Mouse (Mus musculus): ENCODE data around the gene Ccdc181. TPM values are rescaled to one million over a fixed set of nuclear protein-coding genes. Genes with fewer than 3 reads are reported as not detected.

The Ccdc181 gene
- polyA plus RNA-seq, 1 experiment from 2014 or later, result 26.9 TPM

DNA sequence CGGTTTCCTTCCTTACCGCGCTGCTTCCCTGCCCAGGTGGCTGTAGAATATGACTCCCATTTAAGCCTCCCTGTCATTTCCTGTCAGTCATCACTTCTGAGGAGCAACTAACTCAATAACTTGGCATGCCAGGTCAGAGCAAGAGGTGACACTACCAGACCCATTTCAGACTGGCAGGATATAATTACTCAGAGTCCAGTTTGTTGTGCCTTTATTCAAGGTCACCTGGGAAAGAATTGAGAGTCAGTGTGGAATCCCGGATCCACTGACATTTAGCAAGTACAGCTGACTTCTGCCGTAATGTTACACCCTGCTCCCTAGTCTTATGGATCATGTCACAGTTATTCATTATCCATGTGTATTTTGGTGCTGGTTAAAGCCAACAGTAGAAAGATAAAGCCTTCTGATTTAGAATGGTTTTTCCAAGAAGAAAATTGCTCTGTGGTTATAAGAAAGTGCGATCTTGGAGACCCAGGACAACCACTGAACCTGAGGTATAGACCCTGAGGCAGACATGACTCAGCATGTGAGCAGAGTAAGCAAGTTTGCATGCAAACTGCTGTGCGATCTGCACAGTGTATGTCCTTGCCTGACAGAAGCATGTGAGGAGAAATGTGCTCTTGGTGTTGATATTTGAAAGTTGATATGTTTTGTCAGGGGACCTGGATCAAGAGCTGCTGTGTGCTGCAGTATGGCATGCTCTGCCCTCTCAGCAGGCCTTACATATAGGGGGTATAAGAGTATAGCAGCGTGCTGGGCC is 24.8 kb upstream of the Ccdc181 start:
- 66% methylated on average over 8 of the region's 8 CpGs for WGBS
- ATAC-seq (ENCODE audit: low FRiP score, low read depth), result no peak
- no peak overlapping the region for H3K27ac ChIP-seq (replicated peaks)
- peaks cover 27% of the 10 kb centered on the region for H3K4me1 ChIP-seq (replicated peaks)
- H3K4me2 ChIP-seq, result peak overlapping the region; percentile 70
- no peaks in the 10 kb centered on the region for H3K27me3 ChIP-seq
- H3K4me3 ChIP-seq, result peak overlapping the region; percentile 82
- H3K9me3 ChIP-seq, result no peaks in the 10 kb centered on the region
- H3K36me3 ChIP-seq, result no peaks in the 10 kb centered on the region
- H3K9ac ChIP-seq, result no peak overlapping the region

DNA sequence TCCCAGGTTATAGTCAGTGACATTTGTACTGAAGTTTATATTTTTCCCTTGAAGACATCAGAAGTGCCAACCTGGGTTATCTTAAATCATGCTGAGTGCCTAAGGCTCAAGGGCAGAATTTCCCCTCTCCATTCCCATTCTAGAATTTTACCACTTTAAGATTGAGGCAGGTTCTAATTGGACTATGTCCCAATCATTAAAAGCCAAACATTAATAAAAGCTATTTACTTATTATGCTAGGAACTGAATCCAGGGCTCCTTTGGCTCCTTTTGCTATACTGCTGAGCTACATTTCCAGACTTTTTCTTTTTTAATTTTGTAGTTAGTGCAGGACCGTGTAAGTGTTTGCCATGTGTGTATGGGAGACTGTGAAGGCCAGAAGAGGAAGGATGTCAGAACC is 23.9 kb upstream of the Ccdc181 start:
- WGBS, result 87% methylated on average over 1 of the region's 1 CpGs
- ATAC-seq (ENCODE audit: low FRiP score, low read depth), result no peak
- no peaks in the 10 kb centered on the region for H3K9me3 ChIP-seq
- H3K27me3 ChIP-seq, result no peaks in the 10 kb centered on the region
- no peak overlapping the region for H3K27ac ChIP-seq (replicated peaks)
- no peak overlapping the region for H3K4me2 ChIP-seq
- no peak overlapping the region for H3K9ac ChIP-seq
- H3K4me1 ChIP-seq (replicated peaks), result peaks cover 27% of the 10 kb centered on the region
- H3K36me3 ChIP-seq, result no peaks in the 10 kb centered on the region
- no peak overlapping the region for H3K4me3 ChIP-seq

GRCm38 (mm10) chr1:164252551-164252950 is 22.8 kb upstream of the Ccdc181 start:
- no peak overlapping the region for H3K4me3 ChIP-seq
- WGBS, result 83% methylated on average over 5 of the region's 5 CpGs

DNA sequence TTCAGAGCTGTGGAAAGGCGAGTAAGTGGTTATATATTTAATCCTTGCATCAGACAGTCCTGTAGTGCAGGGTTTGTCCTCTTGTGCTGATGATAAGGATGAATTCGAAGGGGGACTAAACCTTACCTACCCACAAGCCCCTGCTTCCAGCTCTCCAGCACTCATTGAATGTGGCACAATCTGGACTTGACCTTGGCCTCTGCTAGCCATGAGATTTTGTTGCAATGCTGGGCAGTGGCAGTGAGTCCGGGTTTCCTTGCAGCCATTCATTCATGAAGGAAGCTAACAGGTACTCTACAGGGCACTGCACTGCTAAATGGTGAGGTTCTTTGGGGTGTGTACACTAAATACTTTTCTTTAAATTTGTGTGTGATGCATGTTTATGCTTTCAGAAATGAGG is 20.5 kb upstream of the Ccdc181 start:
- WGBS, result 84% methylated on average over 3 of the region's 3 CpGs
- Histone ChIP-seq H3K9ac (no peak overlapping the region), H3K4me2 (no peak overlapping the region)

More at GRCm38 (mm10) chr1:164252551-164252950, 22.8 kb upstream of the Ccdc181 start:
- peaks cover 7% of the 10 kb centered on the region; the same call in 1 of the 2 replicates for H3K36me3 ChIP-seq
- no peaks in the 10 kb centered on the region for H3K27me3 ChIP-seq
- no peak overlapping the region for H3K4me2 ChIP-seq
- peaks cover 25% of the 10 kb centered on the region for H3K4me1 ChIP-seq (replicated peaks)
- H3K27ac ChIP-seq (replicated peaks), result no peak overlapping the region
- ATAC-seq (ENCODE audit: low FRiP score, low read depth), result no peak
- H3K9me3 ChIP-seq, result no peaks in the 10 kb centered on the region
- H3K9ac ChIP-seq, result no peak overlapping the region

GRCm38 (mm10) chr1:164260171-164261028 is 15.0 kb upstream of the Ccdc181 start:
- 89% methylated on average over 16 of the region's 16 CpGs for WGBS
- Histone ChIP-seq H3K27me3 (no peaks in the 10 kb centered on the region), H3K9ac (no peak overlapping the region), H3K36me3 (peaks cover 32% of the 10 kb centered on the region), H3K9me3 (no peaks in the 10 kb centered on the region), H3K4me3 (no peak overlapping the region), H3K4me1 (replicated peaks) (no peaks in the 10 kb centered on the region), H3K4me2 (no peak overlapping the region), H3K27ac (replicated peaks) (no peak overlapping the region)
- no peak for ATAC-seq (ENCODE audit: low FRiP score, low read depth)

More for the DNA sequence above, 20.5 kb upstream of the Ccdc181 start:
- Histone ChIP-seq H3K27ac (replicated peaks) (no peak overlapping the region), H3K27me3 (no peaks in the 10 kb centered on the region), H3K9me3 (no peaks in the 10 kb centered on the region), H3K4me1 (replicated peaks) (peaks cover 15% of the 10 kb centered on the region), H3K36me3 (peaks cover 7% of the 10 kb centered on the region; the same call in 1 of the 2 replicates), H3K4me3 (no peak overlapping the region)
- ATAC-seq (ENCODE audit: low FRiP score, low read depth), result no peak

DNA sequence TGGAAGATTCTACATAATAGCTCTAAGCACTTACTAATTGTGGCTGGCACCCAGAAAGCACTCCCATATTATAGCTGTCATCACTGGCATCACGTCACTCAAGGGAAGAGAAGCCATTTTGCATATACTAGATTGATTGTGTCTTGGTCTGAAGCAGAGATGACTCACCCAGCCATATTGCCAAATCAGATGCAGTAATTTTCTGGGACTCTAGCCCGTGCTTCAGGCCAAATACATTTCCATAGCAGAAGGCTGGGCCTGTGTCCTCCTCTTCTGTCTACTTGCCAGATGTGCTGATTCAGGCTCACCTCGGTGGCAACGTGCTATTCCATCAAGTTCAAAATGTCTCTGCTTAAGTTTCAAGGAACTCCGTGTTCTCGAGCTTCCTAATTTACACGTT is 13.8 kb upstream of the Ccdc181 start:
- Histone ChIP-seq H3K36me3 (peaks cover 32% of the 10 kb centered on the region), H3K27ac (replicated peaks) (no peak overlapping the region), H3K4me2 (no peak overlapping the region), H3K4me3 (no peak overlapping the region), H3K4me1 (replicated peaks) (no peaks in the 10 kb centered on the region), H3K9ac (no peak overlapping the region), H3K27me3 (no peaks in the 10 kb centered on the region), H3K9me3 (no peaks in the 10 kb centered on the region)
- ATAC-seq (ENCODE audit: low FRiP score, low read depth), result no peak
- 89% methylated on average over 7 of the region's 7 CpGs for WGBS

DNA sequence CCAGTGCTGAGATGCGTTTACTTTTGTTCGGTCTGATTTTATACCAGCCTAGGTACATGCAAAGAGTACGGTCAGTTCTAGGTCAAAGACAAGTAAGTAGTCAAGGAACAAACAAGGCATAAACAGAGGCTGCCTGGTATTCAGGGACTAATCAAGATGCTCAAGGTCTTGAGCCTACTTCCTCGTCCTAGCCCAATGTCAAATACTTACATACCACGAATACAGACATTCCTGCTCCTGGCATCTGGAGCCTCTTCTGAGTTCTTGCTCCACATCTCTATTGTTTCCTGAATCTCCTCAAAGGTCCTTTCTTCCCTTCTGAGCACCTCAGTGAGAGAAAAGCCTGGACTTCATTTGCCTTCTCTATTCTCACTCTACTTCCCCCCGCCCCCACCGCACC is 4.4 kb upstream of the Ccdc181 start:
- Histone ChIP-seq H3K9ac (no peak overlapping the region), H3K4me1 (replicated peaks) (no peaks in the 10 kb centered on the region), H3K27me3 (no peaks in the 10 kb centered on the region), H3K27ac (replicated peaks) (no peak overlapping the region), H3K9me3 (no peaks in the 10 kb centered on the region), H3K4me2 (no peak overlapping the region), H3K36me3 (no peaks in the 10 kb centered on the region), H3K4me3 (no peak overlapping the region)
- WGBS, result 91% methylated on average over 7 of the region's 7 CpGs
- no peak for ATAC-seq (ENCODE audit: low FRiP score, low read depth)

DNA sequence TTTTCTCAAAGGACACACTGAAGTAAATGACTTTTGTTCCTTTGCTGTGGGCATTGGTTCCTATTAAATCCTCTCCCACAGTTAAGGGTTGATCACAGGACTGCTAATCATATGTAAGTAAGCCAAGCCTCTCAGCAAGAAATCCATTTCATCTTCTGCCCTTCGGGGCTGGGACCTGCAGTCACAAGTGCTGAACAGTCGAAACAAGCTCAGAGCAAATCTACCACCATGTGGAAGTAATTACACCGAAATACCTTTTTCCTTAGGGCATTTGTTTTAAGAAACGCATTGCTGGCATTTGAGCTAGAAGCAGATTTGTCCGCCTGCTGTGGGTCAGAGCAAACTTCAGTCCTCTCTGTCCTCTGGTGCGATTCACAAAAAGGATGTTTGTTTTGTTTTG is 1.7 kb upstream of the Ccdc181 start:
- no peak for ATAC-seq (ENCODE audit: low FRiP score, low read depth)
- H3K27me3 ChIP-seq, result no peaks in the 10 kb centered on the region
- H3K4me3 ChIP-seq, result no peak overlapping the region
- H3K9me3 ChIP-seq, result no peaks in the 10 kb centered on the region
- no peak overlapping the region for H3K9ac ChIP-seq
- no peak overlapping the region for H3K4me2 ChIP-seq
- no peak overlapping the region for H3K27ac ChIP-seq (replicated peaks)
- 79% methylated on average over 6 of the region's 6 CpGs for WGBS
- no peaks in the 10 kb centered on the region for H3K4me1 ChIP-seq (replicated peaks)
- no peaks in the 10 kb centered on the region for H3K36me3 ChIP-seq

DNA sequence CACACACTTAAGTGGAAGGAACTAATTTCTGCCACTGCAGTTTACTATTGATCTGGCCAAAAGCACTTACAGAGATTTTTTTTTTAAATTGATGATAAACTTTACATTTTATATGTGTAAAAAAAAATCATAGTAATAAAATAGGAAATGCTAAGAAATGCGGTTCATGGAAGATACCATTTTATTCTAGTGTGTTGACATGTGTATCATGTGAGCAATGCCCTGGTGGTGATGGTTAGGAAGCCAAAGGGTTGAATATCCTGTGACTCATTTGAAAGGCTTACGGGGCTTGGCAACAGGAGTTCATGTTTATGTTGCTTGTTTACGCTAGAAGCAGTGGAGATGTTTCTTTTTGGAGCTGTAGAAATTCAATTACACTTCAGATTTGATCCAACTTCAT is 1.2 kb downstream of the Ccdc181 start:
- no peak overlapping the region for H3K9ac ChIP-seq
- no peak overlapping the region for H3K4me2 ChIP-seq
- 92% methylated on average over 3 of the region's 3 CpGs for WGBS
- H3K27ac ChIP-seq (replicated peaks), result no peak overlapping the region
- no peak overlapping the region for H3K4me3 ChIP-seq
- 0 out of 2 replicates have a peak, but pooled peaks cover 9% of the 10 kb centered on the region for H3K36me3 ChIP-seq
- ATAC-seq (ENCODE audit: low FRiP score, low read depth), result no peak
- no peaks in the 10 kb centered on the region for H3K4me1 ChIP-seq (replicated peaks)
- H3K9me3 ChIP-seq, result no peaks in the 10 kb centered on the region
- H3K27me3 ChIP-seq, result no peaks in the 10 kb centered on the region

DNA sequence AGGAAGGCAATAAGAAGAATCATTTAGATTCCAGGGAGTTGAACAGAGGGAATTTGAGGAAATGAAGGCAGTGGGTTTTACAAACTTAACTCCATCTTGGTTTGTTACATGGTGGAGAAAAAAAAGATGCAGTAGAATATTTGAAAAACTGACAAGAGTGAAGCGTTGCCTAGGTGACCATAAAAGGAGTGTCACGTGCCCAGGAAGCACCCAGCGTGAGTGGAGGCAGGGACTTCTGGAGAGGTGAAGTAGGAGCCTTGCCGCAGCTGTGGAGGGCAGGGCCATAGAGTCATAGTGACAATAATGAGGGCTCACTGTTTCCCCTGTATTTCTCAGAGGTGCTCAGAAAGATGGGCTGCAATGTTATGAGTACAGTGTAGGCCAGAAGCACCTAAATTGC is 3.9 kb downstream of the Ccdc181 start:
- Histone ChIP-seq H3K4me2 (no peak overlapping the region), H3K9ac (no peak overlapping the region), H3K9me3 (no peaks in the 10 kb centered on the region), H3K36me3 (0 out of 2 replicates have a peak, but pooled peaks cover 9% of the 10 kb centered on the region), H3K4me1 (replicated peaks) (no peaks in the 10 kb centered on the region), H3K4me3 (no peak overlapping the region), H3K27me3 (no peaks in the 10 kb centered on the region), H3K27ac (replicated peaks) (no peak overlapping the region)
- ATAC-seq (ENCODE audit: low FRiP score, low read depth), result no peak
- 71% methylated on average over 4 of the region's 4 CpGs for WGBS

DNA sequence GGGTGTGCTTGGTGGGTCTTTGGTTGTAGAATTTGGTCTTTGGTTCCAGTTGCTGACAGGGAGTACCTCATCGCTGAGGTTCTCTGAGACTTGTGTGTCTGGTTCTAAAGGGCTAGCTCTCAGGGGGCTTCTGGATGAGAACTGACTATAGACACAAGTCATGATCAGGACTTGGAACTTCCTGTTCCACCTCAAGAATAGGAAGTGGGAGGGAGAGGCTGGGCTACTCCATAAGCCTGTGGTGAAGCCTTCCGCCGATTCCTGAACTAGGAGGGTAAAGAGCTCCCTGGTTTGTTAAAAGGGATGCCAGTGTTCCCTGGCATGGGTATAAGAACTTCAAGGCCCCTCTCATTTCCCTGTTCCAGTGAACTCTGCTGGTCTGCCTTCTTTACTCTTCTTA is 8.6 kb downstream of the Ccdc181 start:
- Histone ChIP-seq H3K9me3 (no peaks in the 10 kb centered on the region), H3K9ac (no peak overlapping the region), H3K4me2 (no peak overlapping the region), H3K27ac (replicated peaks) (no peak overlapping the region), H3K4me3 (no peak overlapping the region), H3K27me3 (no peaks in the 10 kb centered on the region), H3K4me1 (replicated peaks) (no peaks in the 10 kb centered on the region), H3K36me3 (peaks cover 16% of the 10 kb centered on the region; the same call in 1 of the 2 replicates)
- ATAC-seq (ENCODE audit: low FRiP score, low read depth), result no peak
- 93% methylated on average over 3 of the region's 3 CpGs for WGBS

GRCm38 (mm10) chr1:164287406-164287805 is 12.0 kb downstream of the Ccdc181 start:
- H3K9ac ChIP-seq, result no peak overlapping the region
- ATAC-seq (ENCODE audit: low FRiP score, low read depth), result peak; percentile 34; the same call in 1 of the 2 replicates
- WGBS, result 52% methylated on average over 15 of the region's 15 CpGs

More at GRCm38 (mm10) chr1:164287406-164287805, 12.0 kb downstream of the Ccdc181 start:
- no peak overlapping the region for H3K27ac ChIP-seq (replicated peaks)
- no peaks in the 10 kb centered on the region for H3K27me3 ChIP-seq
- no peaks in the 10 kb centered on the region for H3K4me1 ChIP-seq (replicated peaks)
- no peak overlapping the region for H3K4me2 ChIP-seq
- H3K4me3 ChIP-seq, result no peak overlapping the region
- H3K9me3 ChIP-seq, result no peaks in the 10 kb centered on the region
- peaks cover 27% of the 10 kb centered on the region for H3K36me3 ChIP-seq

Data from hindbrain, embryonic 15.5 days (tissue).